Mouse (Mus musculus) T-helper 17 cell (primary cell): ENCODE measurements around the gene Bax.
"Not testable (repeated sequence)": the region's sequence is repeated elsewhere in the genome, so short reads cannot be mapped to it uniquely, and the experiment has no call there.

Experiments used
- in situ Hi-C, 2 experiments: fragments of 300-600 bp; cut with MboI, MseI; formaldehyde crosslinking; loops; 1 replicate in 1 of 2; 2 replicates in 1 of 2; pipeline ENCODE4 v1.15.1; 2025; ENCODE audit warnings: high pct_unique_total_duplicates in 2 of 2

Bax gene

GRCm38 (mm10) chr7:45481374-45481927 is 14.8 kb upstream of the Bax start, which contains the start of gene Tulp2:
TSS of gene Tulp2 (plus strand) at chr7:45481877.
- in situ Hi-C loops: no loop called here

DNA sequence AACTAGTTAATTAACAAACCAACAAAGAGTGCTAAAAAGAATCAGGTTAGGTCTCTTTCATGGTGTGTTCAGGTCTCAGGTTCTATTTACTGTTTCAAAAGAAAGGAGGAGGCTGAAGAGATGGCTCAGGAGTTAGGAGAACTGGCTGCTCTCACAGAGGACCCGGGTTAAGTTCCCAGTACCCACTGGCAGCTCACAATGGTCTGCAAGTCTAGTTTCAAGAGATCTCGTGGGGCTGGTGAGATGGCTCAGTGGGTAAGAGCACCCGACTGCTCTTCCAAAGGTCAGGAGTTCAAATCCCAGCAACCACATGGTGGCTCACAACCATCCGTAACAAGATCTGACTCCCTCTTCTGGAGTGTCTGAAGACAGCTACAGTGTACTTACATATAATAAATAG is 13.6 kb upstream of the Bax start:
- in situ Hi-C loops: not testable (repeated sequence)

DNA sequence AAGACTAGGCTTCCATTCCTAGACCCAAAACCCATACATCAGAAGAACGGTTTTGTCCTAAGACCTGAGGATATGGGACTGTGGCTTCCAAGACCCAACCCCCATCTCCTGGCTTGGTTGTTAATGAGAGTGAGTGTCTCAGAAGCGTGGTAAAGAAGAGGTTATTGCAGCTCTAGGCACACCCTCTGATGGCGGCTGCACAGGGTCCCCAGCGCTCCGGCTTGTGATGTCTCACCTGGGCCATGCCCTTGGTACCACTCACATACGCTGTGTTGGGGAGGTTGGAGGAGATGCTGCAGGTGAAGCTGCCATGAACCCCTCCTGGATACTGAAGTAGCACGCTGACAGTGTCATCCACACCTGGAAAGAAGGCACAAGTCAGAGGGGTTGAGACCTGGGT is 12.1 kb upstream of the Bax start:
- in situ Hi-C loops: loop anchor here (5.0 kb wide), 1 partner anchor 84 kb away; no protein-coding TSS in a partner anchor

GRCm38 (mm10) chr7:45477003-45477402 is 10.3 kb upstream of the Bax start:
- in situ Hi-C loops: loop anchor here (5.0 kb wide), 1 partner anchor 85 kb away; no protein-coding TSS in a partner anchor

DNA sequence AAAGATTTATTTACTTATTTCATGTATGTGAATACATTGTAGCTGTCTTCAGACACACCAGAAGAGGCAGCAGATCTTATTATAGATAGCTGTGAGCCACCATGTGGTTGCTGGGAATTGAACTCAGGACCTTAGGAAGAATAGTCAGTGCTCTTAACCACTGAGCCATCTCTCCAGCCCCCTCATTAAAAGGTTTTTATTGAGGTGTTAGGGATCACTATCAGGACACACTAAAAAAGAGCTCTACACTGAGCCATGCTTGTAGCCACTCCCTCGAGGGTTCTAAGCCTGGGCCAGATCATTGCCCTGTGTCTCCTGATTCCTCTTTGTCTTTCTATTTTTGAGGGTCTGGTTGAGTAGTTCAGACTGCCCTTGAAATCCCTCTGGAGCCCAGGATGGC is 9.8 kb upstream of the Bax start:
- in situ Hi-C loops: loop anchor here (5.0 kb wide), 1 partner anchor 86 kb away; no protein-coding TSS in a partner anchor

DNA sequence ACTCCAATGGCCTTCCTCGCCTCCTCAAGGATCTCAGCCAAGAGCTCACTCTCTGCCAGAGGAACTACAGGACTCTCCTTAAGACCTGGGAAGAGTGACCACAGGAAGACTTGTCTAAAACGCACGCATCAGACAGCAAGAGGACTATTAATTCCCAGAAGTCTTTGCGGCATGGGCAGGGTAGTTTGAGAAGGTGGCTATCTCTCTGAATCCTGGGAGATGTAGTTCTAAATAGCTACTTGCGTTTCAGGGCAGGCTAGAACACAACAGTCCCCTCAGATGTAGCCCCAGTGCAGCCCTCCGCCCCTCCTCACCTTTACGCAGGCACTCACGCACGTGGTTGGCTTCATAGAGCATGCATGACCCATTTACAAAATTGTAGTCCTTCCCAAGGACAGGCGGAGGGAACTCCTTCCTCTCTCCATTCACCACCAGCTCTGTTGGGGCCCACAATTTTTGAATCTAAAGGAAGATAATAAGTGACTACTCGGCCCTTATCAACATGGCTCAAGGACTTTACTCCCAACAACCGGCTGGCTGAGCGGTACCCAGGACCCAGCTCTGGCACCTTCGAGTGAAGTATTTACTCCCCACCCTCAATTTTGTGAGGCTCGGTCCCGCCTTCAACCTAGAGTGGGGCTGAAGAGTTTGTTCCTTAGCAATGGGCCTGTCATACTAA is 8.7 kb upstream of the Bax start:
- in situ Hi-C loops: loop anchor here (5.0 kb wide), 1 partner anchor 87 kb away; no protein-coding TSS in a partner anchor

DNA sequence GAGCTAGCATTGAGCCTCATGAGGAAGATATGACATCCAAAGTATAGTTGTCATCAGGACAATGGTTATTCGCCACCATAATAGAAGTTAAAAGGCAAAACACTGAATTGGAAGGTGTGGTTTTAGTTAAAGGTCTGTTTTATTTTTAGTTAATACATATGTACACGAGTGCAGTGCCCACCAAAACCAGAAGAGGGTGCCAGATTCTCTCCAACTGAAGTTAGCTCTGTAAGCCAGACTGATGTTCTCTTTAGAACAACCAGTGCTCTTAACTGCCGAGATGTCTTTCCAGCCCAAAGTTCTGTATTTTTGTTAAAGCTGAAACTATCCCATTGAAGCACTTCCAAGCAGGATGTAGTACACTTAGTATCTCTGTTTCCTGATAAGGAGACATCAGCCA is 4.2 kb upstream of the Bax start:
- in situ Hi-C loops: no loop called here

DNA sequence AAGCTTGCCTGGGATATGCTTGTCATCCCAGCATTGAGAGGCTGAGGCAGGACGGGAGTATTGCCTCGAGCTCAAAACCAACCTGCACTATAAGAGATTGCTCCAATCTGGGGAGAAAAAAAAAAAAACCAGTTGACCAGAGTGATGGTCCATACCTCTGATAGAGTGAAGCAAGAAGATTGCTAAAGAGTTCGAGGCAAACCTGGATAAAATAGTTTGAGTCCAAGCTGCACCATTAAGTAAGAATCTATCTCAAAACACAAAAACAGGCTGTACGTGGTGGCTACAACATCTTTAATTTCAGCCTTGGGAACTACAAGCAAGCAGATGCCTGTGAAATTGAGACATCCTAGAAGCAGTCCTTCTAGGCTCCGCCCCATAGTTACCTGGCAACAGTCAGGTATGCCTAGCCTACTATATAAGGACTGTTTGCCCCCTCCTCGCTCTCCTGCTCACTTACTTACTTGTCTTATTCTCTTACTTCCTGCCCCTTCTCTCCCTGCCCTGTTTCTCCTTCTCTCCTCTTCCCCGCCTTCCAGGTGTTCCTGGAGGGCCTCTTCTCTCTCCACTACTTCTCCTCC is 482 bp upstream of the Bax start:
- in situ Hi-C loops: no loop called here

DNA sequence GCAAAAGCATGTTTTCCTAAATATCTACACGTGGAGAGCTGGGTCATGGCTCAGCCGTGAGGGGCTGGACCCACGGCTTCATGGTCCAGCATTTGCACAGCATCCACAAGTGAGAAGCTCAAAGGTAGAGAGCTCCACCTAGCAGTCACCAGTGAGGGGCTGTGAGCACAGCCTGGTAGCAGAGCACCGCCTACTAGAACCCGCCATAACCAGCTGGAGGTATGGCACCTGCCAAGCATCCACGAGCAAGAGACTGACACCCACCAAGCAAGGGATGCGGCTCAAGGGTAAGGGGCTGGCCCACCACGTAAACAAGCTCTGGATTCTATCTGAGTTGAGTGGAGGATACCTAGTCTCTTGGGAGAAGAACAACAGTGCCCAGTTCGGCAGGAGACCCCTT is 1.1 kb downstream of the Bax start:
- in situ Hi-C loops: no loop called here

DNA sequence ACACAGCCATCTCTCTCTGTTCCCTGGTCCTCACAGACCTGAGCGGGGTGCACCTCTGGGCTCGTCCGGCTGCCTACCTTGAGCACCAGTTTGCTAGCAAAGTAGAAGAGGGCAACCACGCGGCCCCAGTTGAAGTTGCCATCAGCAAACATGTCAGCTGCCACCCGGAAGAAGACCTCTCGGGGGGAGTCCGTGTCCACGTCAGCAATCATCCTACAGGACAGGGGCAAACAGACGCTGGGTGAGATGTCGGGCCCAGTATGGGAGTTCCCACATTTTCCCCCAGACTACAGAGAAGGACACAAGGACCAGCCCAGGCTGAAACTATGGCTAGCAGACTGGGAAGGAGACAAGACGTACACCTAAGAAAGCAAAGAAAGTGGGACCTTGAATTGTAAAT is 1.6 kb downstream of the Bax start:
- in situ Hi-C loops: no loop called here

DNA sequence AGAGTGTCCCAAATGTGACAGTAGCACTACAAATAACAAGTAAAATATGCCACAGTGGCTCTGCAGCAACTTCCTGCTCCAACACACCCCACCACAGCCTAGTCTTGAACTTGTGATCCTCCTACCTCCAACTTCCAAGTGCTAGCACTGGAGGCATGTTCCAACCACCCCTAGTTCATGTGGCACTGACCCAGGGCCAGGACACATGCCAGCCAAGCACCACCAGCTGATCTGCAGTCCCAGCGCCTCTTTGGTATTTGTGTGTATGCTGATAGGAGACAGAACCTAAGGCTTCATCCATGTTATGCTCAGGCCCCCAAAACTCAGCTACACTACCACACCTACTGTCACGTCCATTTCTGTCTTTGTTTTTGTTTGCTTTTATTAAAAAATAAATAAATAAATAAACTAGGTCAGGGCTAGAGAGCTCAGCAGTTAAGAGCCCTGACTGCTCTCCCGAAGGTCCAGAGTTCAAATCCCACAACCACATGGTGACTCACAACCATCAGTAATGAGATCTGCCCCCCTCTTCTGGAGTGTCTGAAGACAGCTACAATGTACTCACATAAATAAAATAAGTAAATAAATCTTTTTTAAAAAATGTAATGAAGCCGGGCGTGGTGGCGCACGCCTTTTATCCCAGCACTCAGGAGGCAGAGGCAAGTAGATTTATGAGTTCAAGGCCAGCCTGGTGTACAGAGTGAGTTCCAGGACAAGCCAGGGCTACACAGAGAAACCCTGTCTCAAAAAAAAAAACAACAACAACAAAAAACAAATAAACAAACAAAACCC is 2.5 kb downstream of the Bax start:
- in situ Hi-C loops: no loop called here

GRCm38 (mm10) chr7:45462868-45463267 is 3.8 kb downstream of the Bax start:
- in situ Hi-C loops: not testable (repeated sequence)

DNA sequence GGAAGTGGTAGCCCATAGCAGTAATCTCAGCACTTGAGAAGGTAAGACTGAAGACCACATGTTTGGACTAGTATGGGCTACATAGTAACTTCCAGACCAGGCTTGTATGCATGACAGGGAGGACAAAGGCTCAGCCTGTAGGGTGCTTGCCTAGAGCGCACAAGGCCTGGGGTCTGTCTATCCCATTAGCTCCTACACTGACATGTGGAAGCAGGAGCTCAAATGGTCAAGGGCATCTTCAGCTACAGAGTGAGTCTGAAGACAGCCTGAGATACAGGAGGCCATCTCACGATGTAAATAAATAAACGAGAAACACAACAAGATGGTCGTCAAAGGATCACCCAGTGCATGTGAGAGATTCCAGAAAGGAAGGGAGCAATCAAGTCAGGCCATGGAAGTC is 4.4 kb downstream of the Bax start:
- in situ Hi-C loops: no loop called here

DNA sequence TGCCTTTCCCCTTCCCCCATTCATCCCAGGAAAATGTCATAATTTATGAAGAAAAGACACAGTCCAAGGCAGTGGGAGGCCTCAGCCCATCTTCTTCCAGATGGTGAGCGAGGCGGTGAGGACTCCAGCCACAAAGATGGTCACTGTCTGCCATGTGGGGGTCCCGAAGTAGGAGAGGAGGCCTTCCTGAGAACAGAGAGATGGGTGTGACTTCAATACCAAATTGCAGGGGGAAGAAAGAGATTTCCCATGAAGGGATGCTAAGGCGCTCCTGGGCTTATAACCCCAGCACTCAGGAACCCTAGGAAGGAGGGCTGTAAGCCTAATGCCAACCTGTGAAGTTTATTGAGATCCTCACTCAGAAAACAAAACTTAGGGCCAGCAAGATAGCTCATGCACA is 4.9 kb downstream of the Bax start:
- in situ Hi-C loops: no loop called here

- in situ Hi-C loops: no loop called here
These were observed 5.4 kb downstream of the Bax start for GRCm38 (mm10) chr7:45461326-45461725.

DNA sequence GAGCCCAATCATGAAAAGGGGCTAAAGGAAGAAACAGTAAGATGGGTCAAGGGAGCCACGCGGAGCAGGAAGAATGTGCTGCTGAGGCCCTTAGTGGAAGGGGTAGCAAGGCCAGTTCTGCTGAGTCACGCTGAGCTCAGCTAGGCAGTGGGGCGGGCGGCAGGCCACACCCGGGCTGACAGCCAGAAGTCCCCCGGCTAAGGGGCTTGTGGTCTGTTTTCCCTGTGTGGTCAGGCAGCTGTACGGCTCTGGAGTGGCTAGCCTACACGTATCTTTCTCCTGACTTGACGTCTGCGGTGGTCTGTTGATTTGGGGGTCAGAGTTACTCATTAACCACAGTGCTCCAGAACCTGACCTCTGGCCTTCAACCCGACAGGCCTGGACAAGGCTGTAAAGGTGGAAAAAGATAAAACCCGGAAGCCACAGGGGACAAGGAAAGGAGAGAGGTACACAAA is 5.8 kb downstream of the Bax start:
- in situ Hi-C loops: no loop called here

DNA sequence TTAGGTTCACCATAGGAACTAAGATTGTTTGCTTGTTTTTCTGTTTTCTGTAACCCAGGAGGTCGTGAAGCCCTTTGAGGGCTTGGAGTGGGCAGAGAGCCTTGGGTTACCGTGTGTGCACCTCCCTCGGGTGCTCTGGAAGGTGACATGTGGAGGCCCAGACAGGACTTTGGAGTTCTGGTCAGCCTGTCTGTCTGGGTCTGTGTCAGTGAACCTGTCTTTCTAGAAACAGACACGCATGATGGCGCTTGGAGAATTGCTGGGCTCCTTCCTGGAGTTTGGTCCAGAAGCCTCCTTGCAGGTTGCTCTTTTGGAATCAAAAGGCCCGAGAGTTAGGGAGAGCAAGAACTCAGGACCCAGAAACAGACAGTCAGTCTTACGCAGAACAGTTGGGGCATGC is 6.3 kb downstream of the Bax start:
- in situ Hi-C loops: no loop called here

DNA sequence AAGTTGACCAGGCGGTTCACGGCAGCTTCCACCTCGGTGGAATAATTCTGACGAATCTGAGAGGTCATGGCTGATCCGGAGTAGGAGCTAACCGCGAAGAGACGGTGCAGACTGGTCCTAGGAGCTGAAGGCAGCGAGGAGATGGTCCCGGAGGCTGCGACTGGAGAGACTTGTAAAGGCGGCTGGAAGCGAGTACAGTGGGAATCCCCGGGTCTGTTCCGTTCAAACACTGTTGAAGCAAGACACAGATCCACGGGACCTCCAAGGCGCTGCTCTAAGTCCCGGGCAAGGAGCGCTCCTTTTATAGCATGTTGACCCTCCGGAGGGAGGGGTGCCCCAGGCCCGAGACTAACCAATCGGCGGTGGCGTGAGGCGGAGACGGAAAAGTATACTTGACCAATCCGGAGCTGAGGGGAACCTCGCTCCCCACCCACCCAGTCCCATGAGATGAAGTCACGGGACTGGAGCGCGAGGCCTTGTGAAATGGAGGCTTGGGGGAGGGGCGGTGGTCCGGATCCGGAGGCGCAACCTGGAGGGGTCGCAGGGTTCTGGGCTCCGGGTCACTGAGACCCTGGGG is 7.0 kb downstream of the Bax start, which contains the start of gene Ftl1:
Gene Ftl1, minus strand, starts transcription at position 321 of the 577 bp plus-strand sequence.
- in situ Hi-C loops: not testable (repeated sequence)

GRCm38 (mm10) chr7:45458748-45459563 is 7.7 kb downstream of the Bax start:
- in situ Hi-C loops: no loop called here

DNA sequence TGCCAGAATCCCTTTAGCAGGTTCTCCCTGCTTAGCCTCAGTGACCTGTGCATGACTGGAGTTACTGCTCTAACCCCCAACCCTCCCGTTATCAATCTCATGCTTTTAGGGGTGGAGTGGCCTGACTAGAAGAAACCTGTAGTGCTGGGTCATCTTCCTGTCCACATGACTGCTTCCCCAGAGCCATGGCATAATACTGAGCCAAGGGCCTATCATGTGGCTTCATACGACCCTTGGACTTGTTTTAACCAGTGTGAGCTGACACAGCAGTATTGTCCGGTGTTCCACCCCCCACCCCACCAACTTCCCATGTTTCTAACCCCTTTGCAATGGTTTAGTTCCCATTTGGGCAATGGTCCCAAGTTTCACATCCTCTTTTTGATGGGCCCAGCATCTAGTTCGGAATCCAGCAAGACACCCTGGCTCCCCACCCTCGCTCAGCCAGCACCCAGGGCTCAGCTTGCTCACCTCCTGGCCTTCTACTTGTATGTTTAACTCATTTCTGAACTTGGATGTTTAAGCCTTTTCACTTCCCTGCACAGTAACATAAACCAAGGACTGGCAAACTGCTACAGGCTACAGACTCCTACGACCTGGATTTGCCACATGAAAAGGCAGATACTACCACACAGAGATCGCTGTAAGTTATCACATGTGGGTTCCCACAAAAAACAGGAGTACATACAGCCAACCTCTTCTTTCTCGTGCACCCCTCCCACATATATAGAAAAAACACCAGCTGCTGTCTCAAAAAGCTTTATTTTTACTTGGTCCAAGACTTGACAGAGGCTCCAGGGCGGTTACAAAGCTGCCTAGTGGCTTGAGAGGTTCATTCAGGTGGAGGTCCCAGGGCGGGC is 9.3 kb downstream of the Bax start:
- in situ Hi-C loops: no loop called here
